Mouse (Mus musculus) brain, embryonic 18.5 days (tissue): Measurements from ENCODE around the gene Clec9a.

ENCODE experiments used
- DNase-seq: peaks from one replicate; pipeline ENCODE4 v3.0.0-alpha.2; 2012; ENCODE audit warnings: low read depth, low spot score

The Clec9a gene

DNA sequence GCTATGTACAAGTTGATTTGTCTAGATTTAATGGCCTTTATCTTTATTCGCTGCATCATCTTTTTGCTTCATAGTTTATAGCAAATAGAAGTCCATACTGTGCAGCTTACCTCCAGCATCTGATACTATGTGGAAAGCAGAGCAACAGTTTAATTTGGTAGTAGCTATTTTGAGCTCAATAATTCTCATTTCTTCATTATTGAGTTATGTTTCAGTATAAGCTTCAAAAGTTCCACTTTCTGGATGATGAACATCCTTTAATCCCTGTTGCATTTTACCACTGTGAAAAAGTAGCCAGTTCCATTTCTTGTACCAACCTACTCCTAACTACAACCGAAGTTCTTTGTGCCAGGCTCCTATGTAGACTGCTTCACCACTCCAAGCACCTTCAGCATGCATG is at the start of gene Clec9a:
Clec9a (plus strand) TSS at position 301 of the 400 bp plus-strand sequence.
- no peak for DNase-seq

- DNase-seq: no peak
Measured at GRCm38 (mm10) chr6:129359515-129359914, 49.1 kb upstream of the Clec9a start.

DNA sequence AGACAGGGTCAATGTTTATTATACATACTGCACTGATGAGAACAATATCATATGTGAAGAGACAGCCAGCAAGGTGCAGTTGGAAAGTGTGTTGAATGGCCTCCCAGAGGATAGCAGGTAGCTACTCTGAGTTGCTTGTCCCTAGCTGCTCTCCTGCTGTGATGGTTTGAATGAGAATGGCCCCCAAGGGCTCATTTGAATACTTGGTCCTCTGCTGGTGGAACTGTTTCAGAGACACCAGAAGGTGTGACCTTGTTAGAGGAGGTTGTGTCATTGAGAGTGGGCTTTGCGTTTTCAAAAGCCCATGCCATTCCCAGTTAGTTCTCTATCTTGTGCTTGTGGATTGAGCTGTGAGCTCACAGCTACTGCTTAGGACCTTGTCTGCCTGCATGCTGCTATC is 44.7 kb upstream of the Clec9a start:
- DNase-seq: no peak

- peak; percentile 26 for DNase-seq
Measured at GRCm38 (mm10) chr6:129365959-129366359, 42.7 kb upstream of the Clec9a start.

DNA sequence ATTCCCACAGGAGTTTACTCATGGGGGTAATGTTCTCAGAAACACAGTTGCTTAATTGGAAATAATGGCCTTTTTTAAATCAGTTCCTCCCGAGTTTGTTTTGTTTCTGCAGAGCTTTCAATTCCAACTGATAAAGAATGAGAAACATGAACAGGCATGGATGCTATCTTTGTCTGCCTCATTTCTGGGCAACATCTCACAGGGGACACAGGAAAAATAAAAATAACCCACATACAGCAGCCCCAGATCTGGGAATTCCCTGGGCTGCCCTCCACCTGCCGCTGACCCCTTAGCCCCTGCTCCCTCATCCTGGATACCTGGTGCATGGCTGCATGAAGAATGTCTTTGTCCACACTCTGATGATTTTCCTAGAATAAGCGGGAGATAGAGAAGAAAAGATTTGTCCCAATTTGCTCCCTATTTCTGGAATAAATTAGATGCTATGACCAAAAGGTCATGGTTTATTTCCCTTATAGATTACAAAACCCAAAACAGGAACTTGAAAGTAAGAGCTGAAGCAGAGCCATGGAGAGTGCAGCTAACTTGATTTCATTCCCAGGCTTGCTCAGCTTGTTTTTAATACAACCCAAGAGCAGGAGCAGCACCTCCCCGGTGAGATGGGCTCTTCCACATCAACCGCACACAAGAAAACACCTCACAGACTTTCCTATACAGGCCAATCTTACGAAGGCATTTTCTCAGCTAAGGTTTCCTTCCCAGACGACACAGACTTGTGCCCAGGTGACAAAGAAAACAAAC is 39.1 kb upstream of the Clec9a start:
- no peak for DNase-seq

DNA sequence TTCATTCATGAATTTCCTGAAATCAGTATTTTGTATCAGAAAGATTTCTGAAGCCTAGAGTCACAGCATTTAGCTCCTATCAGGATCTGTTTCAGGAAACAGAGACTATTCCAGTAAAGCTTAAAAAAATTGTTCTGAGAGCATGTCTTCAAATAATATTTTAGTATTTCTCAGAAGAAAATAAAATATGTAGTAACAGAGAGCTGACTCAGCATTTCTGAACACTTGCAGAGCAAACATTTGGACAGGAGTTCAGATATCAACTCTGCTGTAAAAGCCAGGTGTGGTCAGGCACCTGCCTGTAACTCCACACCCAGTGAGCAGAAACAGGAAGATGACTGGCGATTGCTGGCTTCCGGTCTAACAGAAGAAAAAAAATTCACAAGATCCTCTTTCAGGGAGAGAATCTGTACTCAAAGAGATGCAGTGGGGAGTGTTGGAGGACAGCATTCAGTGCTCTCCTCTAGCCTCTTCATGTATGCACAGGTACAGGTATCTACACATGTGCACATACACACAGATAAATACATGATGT is 33.7 kb upstream of the Clec9a start:
- no peak for DNase-seq

GRCm38 (mm10) chr6:129380454-129380853 is 28.2 kb upstream of the Clec9a start:
- DNase-seq: no peak

- DNase-seq: no peak
Measured at GRCm38 (mm10) chr6:129381736-129382135, 26.9 kb upstream of the Clec9a start.

- no peak for DNase-seq
Measured at GRCm38 (mm10) chr6:129383466-129383865, 25.2 kb upstream of the Clec9a start.

DNA sequence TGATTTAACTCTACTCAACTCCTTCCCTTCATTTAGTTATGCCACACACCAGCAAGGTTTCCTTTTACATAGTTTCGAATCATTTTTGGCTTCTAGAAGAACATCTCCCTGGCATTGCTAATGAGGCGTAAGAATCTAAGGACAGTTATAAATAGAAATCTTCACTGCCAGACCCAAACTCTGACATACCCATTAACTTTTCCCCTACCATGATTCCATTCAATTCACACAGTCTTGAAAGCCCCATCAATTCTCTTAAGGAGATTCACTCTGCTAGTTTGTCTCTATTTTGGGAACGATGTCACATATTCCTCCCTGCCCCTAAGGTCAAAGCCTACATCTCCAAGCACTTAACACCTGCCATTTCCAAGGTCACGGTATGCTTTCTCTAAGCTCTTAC is 23.7 kb upstream of the Clec9a start:
- DNase-seq: no peak

GRCm38 (mm10) chr6:129385774-129386173 is 22.9 kb upstream of the Clec9a start, which contains the start of gene Clec12b:
Gene Clec12b, minus strand, starts transcription at chr6:129385874.
- DNase-seq: no peak

- DNase-seq: no peak
Measured at GRCm38 (mm10) chr6:129393087-129393720, 15.5 kb upstream of the Clec9a start.

- DNase-seq: no peak
Measured at GRCm38 (mm10) chr6:129393732-129394131, 14.9 kb upstream of the Clec9a start.

- no peak for DNase-seq
Measured at GRCm38 (mm10) chr6:129396997-129397396, 11.7 kb upstream of the Clec9a start, which contains the start of gene Clec1b. Gene Clec1b, plus strand, starts transcription at chr6:129397297.

DNA sequence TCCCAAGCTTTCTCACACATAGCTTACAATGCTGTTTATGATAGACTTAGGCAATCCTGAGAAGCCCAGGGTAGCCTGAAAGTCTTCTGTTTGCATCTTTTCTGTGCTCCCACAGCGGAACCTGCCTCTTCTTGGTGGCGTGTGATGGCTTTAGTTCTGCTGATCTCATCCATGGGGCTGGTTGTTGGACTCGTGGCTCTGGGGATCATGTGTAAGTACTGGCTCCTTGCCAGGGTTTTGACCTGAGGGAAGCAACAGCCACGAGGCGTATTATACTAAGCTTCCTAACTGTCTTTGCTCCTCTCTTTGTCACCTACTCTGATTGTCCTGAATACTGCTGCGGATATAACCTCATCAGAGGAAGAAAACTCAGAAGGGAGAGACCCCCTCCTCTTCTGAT is 8.7 kb upstream of the Clec9a start:
- DNase-seq: no peak

- no peak for DNase-seq
Measured at GRCm38 (mm10) chr6:129402404-129402803, 6.3 kb upstream of the Clec9a start.

GRCm38 (mm10) chr6:129403391-129403790 is 5.3 kb upstream of the Clec9a start:
- DNase-seq: no peak

GRCm38 (mm10) chr6:129405999-129406398 is 2.7 kb upstream of the Clec9a start:
- DNase-seq: no peak

- no peak for DNase-seq
Measured at GRCm38 (mm10) chr6:129407324-129407723, 1.3 kb upstream of the Clec9a start.

DNA sequence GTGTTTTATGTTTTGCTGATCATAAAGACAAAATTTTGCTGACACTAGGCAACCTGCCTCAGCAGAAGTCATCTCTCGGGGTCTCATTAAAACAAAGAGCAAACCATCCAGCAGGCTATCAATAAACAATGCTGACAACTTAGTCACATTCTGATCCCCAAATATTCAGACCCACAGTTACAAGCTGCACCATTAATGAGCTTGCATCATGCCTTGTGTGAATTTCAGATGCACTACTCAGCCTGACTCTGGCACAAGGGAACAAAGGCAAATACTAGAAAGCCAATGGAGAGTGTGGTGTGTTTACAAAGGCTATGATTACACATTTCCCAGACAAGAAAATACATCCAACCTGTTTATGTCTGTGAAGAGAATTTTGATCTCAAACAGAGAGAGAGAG is 5.5 kb downstream of the Clec9a start:
- no peak for DNase-seq

- DNase-seq: no peak
Measured at GRCm38 (mm10) chr6:129422311-129422710, 13.6 kb downstream of the Clec9a start.

DNA sequence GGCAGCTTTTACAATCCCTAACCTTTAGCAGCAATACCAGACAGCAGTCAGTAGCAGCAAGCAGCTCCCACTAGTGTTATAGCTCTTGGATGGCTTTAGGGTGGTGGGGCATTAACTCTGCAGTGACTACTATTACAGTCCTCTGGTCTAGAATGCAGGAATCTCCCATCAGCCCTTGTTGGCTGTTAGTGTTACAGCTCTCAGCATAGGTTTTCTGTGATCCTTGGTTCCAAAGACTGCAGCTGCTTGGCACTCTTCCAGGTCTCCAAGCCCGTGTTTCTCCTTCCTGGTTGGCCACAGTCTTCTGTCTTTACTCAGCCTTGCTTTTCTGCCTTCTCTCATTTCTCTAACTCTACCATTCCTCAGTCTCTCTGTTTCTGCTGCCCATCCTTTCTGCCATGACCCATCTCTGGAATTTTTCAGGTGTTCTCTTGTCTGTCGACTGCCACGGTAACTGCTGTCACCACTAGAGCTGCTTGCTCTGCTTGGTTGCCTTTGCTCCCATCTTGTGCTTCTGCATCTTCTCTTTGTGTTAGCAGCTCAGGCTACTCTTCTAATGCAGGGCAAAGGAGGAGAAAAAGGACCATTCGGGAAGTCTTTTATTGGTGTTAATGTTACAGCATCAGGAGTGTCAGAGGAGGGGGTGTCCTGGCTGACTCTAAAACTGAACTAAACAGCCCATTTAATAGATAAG is 14.5 kb downstream of the Clec9a start:
- no peak for DNase-seq
